Mouse (Mus musculus): ENCODE measurements around the gene Mad1l1.

The Mad1l1 gene

GRCm38 (mm10) chr5:140178058-140178690 is 143.2 kb downstream of the Mad1l1 start:
- DNase-seq (ENCODE audit: low spot score in 2 of 2) = peak; percentile 36 to 68

- DNase-seq (ENCODE audit: low spot score in 2 of 2) = no peak
Measured at GRCm38 (mm10) chr5:140177582-140177981, 143.8 kb downstream of the Mad1l1 start.

- no peak for DNase-seq (ENCODE audit: low spot score in 2 of 2)
Measured at GRCm38 (mm10) chr5:140176370-140176769, 145.0 kb downstream of the Mad1l1 start.

- no peak for DNase-seq (ENCODE audit: low spot score in 2 of 2)
Measured at GRCm38 (mm10) chr5:140174814-140175490, 146.4 kb downstream of the Mad1l1 start.

- DNase-seq (ENCODE audit: low spot score in 2 of 2) = no peak
Measured at GRCm38 (mm10) chr5:140174066-140174465, 147.3 kb downstream of the Mad1l1 start.

GRCm38 (mm10) chr5:140173181-140173580 is 148.2 kb downstream of the Mad1l1 start:
- DNase-seq (ENCODE audit: low spot score in 2 of 2) = no peak

- no peak for DNase-seq (ENCODE audit: low spot score in 2 of 2)
Measured at GRCm38 (mm10) chr5:140171710-140172109, 149.6 kb downstream of the Mad1l1 start.

- DNase-seq (ENCODE audit: low spot score in 2 of 2) = no peak
Measured at GRCm38 (mm10) chr5:140167531-140167930, 153.8 kb downstream of the Mad1l1 start.

- DNase-seq (ENCODE audit: low spot score in 2 of 2) = no peak
Measured at GRCm38 (mm10) chr5:140167080-140167479, 154.3 kb downstream of the Mad1l1 start.

GRCm38 (mm10) chr5:140163947-140164346 is 157.4 kb downstream of the Mad1l1 start:
- DNase-seq (ENCODE audit: low spot score in 2 of 2) = no peak

GRCm38 (mm10) chr5:140162071-140162845 is 159.1 kb downstream of the Mad1l1 start:
- no peak for DNase-seq (ENCODE audit: low spot score in 2 of 2)

GRCm38 (mm10) chr5:140159007-140159406 is 162.3 kb downstream of the Mad1l1 start:
- no peak for DNase-seq (ENCODE audit: low spot score in 2 of 2)

- DNase-seq (ENCODE audit: low spot score in 2 of 2) = no peak
Measured at GRCm38 (mm10) chr5:140157886-140158627, 163.3 kb downstream of the Mad1l1 start.

GRCm38 (mm10) chr5:140154166-140154565 is 167.2 kb downstream of the Mad1l1 start:
- DNase-seq (ENCODE audit: low spot score in 2 of 2) = no peak

- DNase-seq (ENCODE audit: low spot score in 2 of 2) = no peak
Measured at GRCm38 (mm10) chr5:140151871-140152270, 169.5 kb downstream of the Mad1l1 start.

- DNase-seq (ENCODE audit: low spot score in 2 of 2) = no peak
Measured at GRCm38 (mm10) chr5:140151180-140151579, 170.2 kb downstream of the Mad1l1 start.

- DNase-seq (ENCODE audit: low spot score in 2 of 2) = no peak
Measured at GRCm38 (mm10) chr5:140150694-140151093, 170.7 kb downstream of the Mad1l1 start.

- peak; percentile 15 to 22 for DNase-seq (ENCODE audit: low spot score in 2 of 2)
Measured at GRCm38 (mm10) chr5:140150136-140150535, 171.2 kb downstream of the Mad1l1 start.

GRCm38 (mm10) chr5:140149298-140149697 is 172.1 kb downstream of the Mad1l1 start:
- no peak for DNase-seq (ENCODE audit: low spot score in 2 of 2)

GRCm38 (mm10) chr5:140143541-140143940 is 177.8 kb downstream of the Mad1l1 start:
- DNase-seq (ENCODE audit: low spot score in 2 of 2) = no peak

- peak; percentile 49 to 65 for DNase-seq (ENCODE audit: low spot score in 2 of 2)
Measured at GRCm38 (mm10) chr5:140141336-140141735, 180.0 kb downstream of the Mad1l1 start.

- DNase-seq (ENCODE audit: low spot score in 2 of 2) = peak; percentile 16 to 19
Measured at GRCm38 (mm10) chr5:140140214-140140613, 181.1 kb downstream of the Mad1l1 start.

Data from heart, adult 9 months (tissue).